Mouse (Mus musculus) left cerebral cortex, adult 11 months (tissue): ENCODE measurements around the gene Slc28a2.
A peak's percentile ranks its signal among the peaks of the same experiment; 100 is the strongest.
"Not testable (repeated sequence)": the region's sequence is repeated elsewhere in the genome, so short reads cannot be mapped to it uniquely, and the experiment has no call there.

Source experiments
- DNase-seq: peaks from one replicate; pipeline ENCODE4 v3.0.0; 2022; ENCODE audit warnings: low spot score

Slc28a2 gene

DNA sequence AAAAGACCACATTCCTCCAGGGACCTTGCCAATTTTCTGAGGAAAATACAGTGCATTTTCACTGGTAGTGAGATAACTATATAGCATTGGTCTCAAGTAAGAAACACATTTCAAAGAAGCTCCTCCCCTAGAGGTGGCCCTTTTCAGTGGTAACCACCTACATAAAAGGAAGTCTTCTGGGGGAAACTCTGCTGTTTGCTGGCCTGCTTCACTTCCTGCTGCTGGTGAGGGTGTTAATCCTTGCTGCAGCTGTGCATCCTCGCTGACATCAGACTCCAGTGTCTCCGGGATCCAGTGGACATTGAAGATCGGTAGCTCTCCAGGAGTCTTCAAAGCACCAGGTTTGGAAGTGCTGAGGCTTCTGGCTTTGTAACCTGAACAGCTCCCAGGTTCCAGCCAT lies at the start of gene Slc28a2:
TSS of gene Slc28a2 (plus strand) at position 278 of the 400 bp plus-strand sequence.
- DNase-seq, result not testable (repeated sequence)

GRCm38 (mm10) chr2:122377215-122377674 lies 49.0 kb upstream of the Slc28a2 start:
- DNase-seq, result peak; percentile 95

GRCm38 (mm10) chr2:122377751-122378246 lies 48.5 kb upstream of the Slc28a2 start:
- peak; percentile 60 for DNase-seq

- no peak for DNase-seq
These were observed 47.6 kb upstream of the Slc28a2 start for GRCm38 (mm10) chr2:122378421-122379291.

DNA sequence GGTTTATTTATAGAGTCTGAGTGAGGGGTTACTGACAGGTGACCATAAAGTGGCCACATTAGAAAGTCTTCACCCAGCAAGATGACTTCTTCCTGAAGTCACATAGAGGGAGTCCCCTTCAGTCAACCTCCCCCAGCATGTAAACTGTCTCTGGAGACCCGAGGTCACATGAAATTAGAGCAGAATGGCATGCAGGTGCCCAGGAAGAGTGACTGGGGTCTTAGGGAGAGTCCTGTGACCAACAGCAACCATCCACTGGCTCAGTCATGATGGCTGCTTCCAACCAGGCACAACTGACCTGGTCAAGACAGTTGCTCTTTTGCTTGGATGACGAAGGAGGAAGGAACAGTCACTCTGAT lies 47.0 kb upstream of the Slc28a2 start:
- DNase-seq, result no peak

GRCm38 (mm10) chr2:122380768-122381311 lies 45.4 kb upstream of the Slc28a2 start:
- no peak for DNase-seq

DNA sequence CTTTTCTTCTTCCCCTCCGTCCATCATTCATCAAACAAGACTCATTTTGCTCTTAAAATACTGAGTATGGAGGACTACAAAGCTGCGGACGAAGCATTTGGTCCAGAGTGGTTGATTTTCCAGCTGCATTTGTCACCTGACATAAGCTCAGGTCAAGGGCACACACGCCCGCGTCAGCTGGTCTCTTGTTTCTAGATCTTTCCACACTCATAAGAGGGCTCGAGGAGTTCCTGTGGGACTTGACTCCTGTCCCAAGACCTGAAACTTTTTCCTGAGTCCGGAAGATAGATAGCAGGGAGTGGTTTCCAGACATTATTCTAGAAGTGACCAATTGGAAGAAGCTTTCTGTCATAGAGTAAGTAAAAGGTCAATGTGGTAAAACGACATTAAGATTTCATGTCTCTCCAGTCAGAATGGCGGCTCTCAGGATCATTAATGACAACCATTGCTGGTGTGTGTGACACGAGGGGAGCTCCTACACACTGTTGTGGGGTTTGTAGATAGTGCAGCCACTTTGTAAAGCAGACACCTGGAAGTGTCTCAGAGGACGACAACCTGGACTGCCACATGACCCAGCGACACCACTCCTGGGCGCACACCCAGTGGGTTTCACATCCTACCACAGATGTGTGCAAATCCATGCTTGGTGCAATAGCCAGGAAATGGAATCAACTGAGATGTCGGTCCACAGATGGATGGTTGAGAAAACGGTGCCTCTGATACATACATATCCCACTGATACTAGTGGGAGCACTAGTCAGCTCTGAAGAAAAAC lies 44.8 kb upstream of the Slc28a2 start:
- DNase-seq, result no peak

DNA sequence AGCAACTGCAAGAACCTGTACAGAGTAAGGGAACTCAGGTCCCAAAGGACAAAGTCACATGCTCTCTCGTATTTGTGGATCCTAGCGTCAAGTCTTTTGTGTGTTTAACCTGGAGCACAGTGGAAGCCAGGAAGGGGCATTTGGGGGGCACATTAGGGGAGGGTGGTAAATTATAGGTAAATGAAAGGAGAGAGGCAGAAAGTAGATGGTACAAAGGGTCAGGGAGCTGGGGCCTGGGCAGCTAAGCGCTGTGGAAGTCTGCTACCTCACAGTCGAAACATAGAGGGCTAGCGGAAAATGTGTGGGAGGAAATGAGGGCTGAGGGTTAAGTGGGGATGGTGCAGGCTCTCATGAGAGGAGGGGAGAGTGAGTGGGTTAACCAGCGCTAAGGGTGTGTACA lies 44.2 kb upstream of the Slc28a2 start:
- DNase-seq, result no peak

DNA sequence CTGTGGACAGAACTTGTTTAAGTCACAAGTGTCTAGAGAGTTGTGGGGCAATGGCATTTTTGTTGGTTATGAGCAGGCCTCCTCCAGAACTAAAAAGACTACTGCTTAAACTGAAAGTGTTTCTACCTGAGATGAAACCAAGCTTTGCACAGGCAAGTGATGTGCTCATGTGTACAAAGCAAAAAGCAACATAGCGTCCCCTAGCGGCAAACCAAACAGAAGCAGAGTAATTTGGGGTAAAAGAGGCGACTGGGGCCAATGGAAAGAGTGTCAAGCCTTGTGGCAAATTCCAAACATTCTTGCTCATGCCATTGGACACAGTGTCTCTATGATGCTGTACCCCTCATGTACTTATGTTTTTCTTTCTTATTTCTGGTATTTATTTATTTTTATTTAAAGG lies 41.2 kb upstream of the Slc28a2 start:
- no peak for DNase-seq

- DNase-seq, result not testable (repeated sequence)
These were observed 39.1 kb upstream of the Slc28a2 start for GRCm38 (mm10) chr2:122387135-122387534.

- no peak for DNase-seq
These were observed 30.1 kb upstream of the Slc28a2 start for GRCm38 (mm10) chr2:122396150-122396549.

GRCm38 (mm10) chr2:122407607-122408006 lies 18.7 kb upstream of the Slc28a2 start:
- no peak for DNase-seq

DNA sequence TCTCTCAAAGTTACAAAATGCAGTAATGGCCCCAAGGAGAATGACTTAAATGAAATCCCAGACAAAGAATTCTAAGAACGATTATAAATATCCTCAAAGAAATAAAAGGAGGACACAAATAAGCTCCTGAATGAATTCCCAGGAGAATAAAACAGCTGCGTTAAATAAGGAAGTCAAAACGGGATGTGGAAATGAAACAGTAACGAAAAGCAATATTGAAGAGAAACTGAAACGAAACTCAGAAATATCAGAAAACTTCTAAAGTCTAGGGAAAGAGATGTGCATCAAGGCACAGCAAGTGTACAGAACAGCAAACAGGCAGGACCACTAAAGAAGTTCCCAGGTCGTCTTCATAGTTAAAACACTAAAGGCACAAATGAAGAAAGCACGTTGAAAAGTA lies 17.3 kb upstream of the Slc28a2 start:
- no peak for DNase-seq

- not testable (repeated sequence) for DNase-seq
These were observed 368 bp downstream of the Slc28a2 start for GRCm38 (mm10) chr2:122426645-122427044.

- DNase-seq, result not testable (repeated sequence)
These were observed 12.6 kb downstream of the Slc28a2 start for GRCm38 (mm10) chr2:122438706-122439482.

DNA sequence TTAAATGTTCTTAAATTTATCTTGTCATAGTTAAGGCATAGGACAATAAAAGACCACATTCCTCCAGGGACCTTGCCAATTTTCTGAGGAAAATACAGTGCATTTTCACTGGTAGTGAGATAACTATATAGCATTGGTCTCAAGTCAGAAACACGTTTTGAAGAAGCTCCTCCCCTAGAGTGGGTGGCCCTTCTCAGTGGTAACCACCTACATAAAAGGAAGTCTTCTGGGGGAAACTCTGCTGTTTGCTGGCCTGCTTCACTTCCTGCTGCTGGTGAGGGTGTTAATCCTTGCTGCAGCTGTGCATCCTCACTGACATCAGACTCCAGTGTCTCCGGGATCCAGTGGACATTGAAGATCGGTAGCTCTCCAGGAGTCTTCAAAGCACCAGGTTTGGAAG lies 14.2 kb downstream of the Slc28a2 start:
- DNase-seq, result not testable (repeated sequence)

- DNase-seq, result no peak
These were observed 15.0 kb downstream of the Slc28a2 start for GRCm38 (mm10) chr2:122441000-122441933.

GRCm38 (mm10) chr2:122450351-122450750 lies 24.1 kb downstream of the Slc28a2 start:
- DNase-seq, result no peak

- DNase-seq, result no peak
These were observed 26.1 kb downstream of the Slc28a2 start for GRCm38 (mm10) chr2:122452426-122452825.

- DNase-seq, result no peak
These were observed 40.6 kb downstream of the Slc28a2 start for GRCm38 (mm10) chr2:122466901-122467300.
